Mouse (Mus musculus) megakaryocyte progenitor cell, adult 5-6 weeks (primary cell): Measurements from ENCODE around the gene Whamm. TPM values are rescaled to one million over a fixed set of nuclear protein-coding genes. Genes with fewer than 3 reads are reported as not detected.
A peak's percentile ranks its signal among the peaks of the same experiment; 100 is the strongest.

Experiments used
- ATAC-seq: replicated peaks from 2 replicates; pipeline ENCODE4 v1.8.0; 2016; ENCODE audit warnings: mild to moderate bottlenecking, moderate TSS enrichment, inconsistent platforms; ENCODE audit not compliant: poor library complexity
- total RNA-seq, 2 experiments: library from RNA; stranded (forward) in 1 of 2; stranded (reverse) in 1 of 2; fragments of 157-497, 149-512 nt in 1 of 2; fragments of 200-1000 nt in 1 of 2; gene quantifications; 2 replicates each; pipeline versions ENCODE4 v1.2.3 to v1.2.4; 2015 to 2017

Gene Whamm
- total RNA-seq, 2 experiments from 2014 or later = 12.3 to 18.6 TPM

GRCm38 (mm10) chr7:81595056-81595455, 24.0 kb downstream of the Whamm start:
- ATAC-seq = no peak

GRCm38 (mm10) chr7:81596086-81596485, 25.0 kb downstream of the Whamm start:
- no peak for ATAC-seq

GRCm38 (mm10) chr7:81597660-81598059, 26.6 kb downstream of the Whamm start:
- no peak for ATAC-seq

GRCm38 (mm10) chr7:81599379-81600280, 28.6 kb downstream of the Whamm start:
- ATAC-seq = no peak

- no peak for ATAC-seq
Observed at GRCm38 (mm10) chr7:81604991-81605390, 33.9 kb downstream of the Whamm start.

GRCm38 (mm10) chr7:81605489-81605888, 34.4 kb downstream of the Whamm start:
- peak; percentile 85 for ATAC-seq

GRCm38 (mm10) chr7:81606452-81606851, 35.4 kb downstream of the Whamm start:
- 0 out of 2 replicates have a peak, but pooled peaks have one; percentile 19 for ATAC-seq

- peak; percentile 68 for ATAC-seq
Observed at GRCm38 (mm10) chr7:81610125-81610524, 39.1 kb downstream of the Whamm start.

GRCm38 (mm10) chr7:81612856-81613635, 42.0 kb downstream of the Whamm start:
- no peak for ATAC-seq

GRCm38 (mm10) chr7:81615031-81615430, 44.0 kb downstream of the Whamm start:
- no peak for ATAC-seq

- ATAC-seq = no peak
Observed at GRCm38 (mm10) chr7:81622793-81623192, 51.7 kb downstream of the Whamm start.

- no peak for ATAC-seq
Observed at GRCm38 (mm10) chr7:81623767-81624166, 52.7 kb downstream of the Whamm start.

GRCm38 (mm10) chr7:81626460-81626859, 55.4 kb downstream of the Whamm start:
- peak; percentile 66 for ATAC-seq

- no peak for ATAC-seq
Observed at GRCm38 (mm10) chr7:81631261-81631660, 60.2 kb downstream of the Whamm start.

- ATAC-seq = no peak
Observed at GRCm38 (mm10) chr7:81632586-81632985, 61.5 kb downstream of the Whamm start.

- ATAC-seq = no peak
Observed at GRCm38 (mm10) chr7:81641101-81641500, 70.0 kb downstream of the Whamm start.

- ATAC-seq = no peak
Observed at GRCm38 (mm10) chr7:81644551-81645235, 73.6 kb downstream of the Whamm start.
